Mouse (Mus musculus): ENCODE measurements around the gene Lsamp. TPM values are rescaled to one million over a fixed set of nuclear protein-coding genes. Genes with fewer than 3 reads are reported as not detected.

Lsamp gene
- polyA plus RNA-seq, 1 experiment, result not detected

DNA sequence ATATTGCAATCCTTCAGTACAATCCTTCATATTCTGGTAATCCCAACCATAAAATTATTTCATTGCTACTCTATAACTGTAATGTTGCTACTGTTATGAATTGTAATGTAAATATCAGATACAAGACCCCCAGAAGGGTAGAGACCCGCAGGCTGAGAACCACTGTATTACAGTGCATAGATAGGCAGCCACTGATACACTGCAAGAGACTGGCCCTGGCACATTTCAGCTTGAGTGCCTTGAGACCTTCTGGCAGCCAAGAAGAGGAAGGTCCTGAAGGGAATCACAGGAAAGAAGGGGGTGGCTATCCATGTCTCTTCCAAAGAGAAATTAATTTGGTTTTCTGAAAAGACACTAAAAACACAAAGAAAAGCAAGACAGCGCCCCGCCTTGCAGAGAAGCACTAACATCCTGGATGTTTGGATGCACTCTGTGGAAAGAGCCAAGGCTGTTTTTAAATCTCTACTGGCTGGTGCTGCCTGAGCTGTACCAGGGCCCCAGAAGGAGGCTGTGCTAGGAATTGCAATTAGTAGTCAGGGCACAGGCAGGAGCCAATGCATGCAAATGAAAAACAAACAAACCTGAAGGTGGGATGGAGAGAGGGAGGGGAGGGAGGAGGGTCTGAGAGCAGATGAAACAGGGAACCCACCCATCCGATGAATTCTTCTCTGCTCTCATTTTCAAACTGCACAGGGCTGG, 1787.4 kb downstream of the Lsamp start:
- no peaks in the 10 kb centered on the region for H3K27me3 ChIP-seq (ENCODE audit: control insufficient read depth)
- TF ChIP-seq TAL1 (IDR thresholded peaks at IDR 0.05; ENCODE audit: low read length) (no peak), GATA1 (IDR thresholded peaks at IDR 0.05; ENCODE audit: low read length) (no peak)
- no peaks in the 10 kb centered on the region; the same call in 1 of the 2 replicates for H3K9me3 ChIP-seq (ENCODE audit: control insufficient read depth, low read length)
- no peak overlapping the region for H3K4me3 ChIP-seq (replicated peaks)
- no peaks in the 10 kb centered on the region for H3K36me3 ChIP-seq (ENCODE audit: control insufficient read depth)
- H3K4me1 ChIP-seq (ENCODE audit: control insufficient read depth), result no peaks in the 10 kb centered on the region

DNA sequence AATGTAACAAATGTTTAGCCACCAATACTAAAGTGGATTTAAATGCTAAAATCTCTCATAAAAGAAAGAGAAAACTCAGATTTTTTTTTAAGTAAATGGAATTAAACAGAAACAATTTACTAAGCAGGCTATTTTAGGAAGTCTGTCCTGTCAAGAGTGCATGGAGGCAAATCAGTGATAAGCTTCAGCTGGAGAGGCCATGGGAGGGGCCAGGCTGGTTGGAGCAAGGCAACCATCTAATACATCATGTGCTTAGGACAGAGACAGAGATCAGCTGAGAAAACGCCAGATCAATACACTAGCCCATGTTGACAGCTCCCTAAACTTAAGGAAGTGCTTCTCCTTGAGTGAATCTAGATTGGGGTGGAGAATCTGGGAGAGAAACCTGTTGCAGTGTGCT, 1793.4 kb downstream of the Lsamp start:
- no peaks in the 10 kb centered on the region for H3K4me1 ChIP-seq (ENCODE audit: control insufficient read depth)
- no peaks in the 10 kb centered on the region for H3K36me3 ChIP-seq (ENCODE audit: control insufficient read depth)
- no peak overlapping the region for H3K4me3 ChIP-seq (replicated peaks)
- H3K9me3 ChIP-seq (ENCODE audit: control insufficient read depth, low read length), result no peaks in the 10 kb centered on the region; the same call in 1 of the 2 replicates
- H3K27me3 ChIP-seq (ENCODE audit: control insufficient read depth), result no peaks in the 10 kb centered on the region
- no peak for TF ChIP-seq TAL1 (IDR thresholded peaks at IDR 0.05; ENCODE audit: low read length)
- no peak for TF ChIP-seq GATA1 (IDR thresholded peaks at IDR 0.05; ENCODE audit: low read length)

DNA sequence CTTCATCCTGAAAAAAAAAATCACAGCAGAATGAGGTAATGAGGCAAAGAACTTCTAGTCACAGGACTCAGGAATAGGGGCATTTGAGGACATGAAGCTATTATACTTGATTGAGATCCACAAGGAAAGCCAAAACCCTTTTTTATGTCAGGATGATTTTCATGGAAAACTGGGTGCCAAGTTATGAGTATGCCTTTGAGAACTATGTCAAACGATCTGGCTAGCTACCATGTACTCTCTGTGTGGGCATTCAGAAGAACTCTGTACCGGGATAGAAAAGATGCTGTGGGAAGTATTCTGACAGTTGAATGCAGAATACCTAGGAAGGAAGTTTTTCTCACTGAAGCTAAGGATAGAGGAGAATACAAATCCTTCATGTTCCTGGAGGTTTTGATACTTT, 1801.4 kb downstream of the Lsamp start:
- no peak overlapping the region for H3K4me3 ChIP-seq (replicated peaks)
- H3K9me3 ChIP-seq (ENCODE audit: control insufficient read depth, low read length), result no peaks in the 10 kb centered on the region
- no peaks in the 10 kb centered on the region for H3K36me3 ChIP-seq (ENCODE audit: control insufficient read depth)
- no peaks in the 10 kb centered on the region for H3K27me3 ChIP-seq (ENCODE audit: control insufficient read depth)
- H3K4me1 ChIP-seq (ENCODE audit: control insufficient read depth), result no peaks in the 10 kb centered on the region
- TF ChIP-seq TAL1 (IDR thresholded peaks at IDR 0.05; ENCODE audit: low read length) (no peak), GATA1 (IDR thresholded peaks at IDR 0.05; ENCODE audit: low read length) (no peak)

DNA sequence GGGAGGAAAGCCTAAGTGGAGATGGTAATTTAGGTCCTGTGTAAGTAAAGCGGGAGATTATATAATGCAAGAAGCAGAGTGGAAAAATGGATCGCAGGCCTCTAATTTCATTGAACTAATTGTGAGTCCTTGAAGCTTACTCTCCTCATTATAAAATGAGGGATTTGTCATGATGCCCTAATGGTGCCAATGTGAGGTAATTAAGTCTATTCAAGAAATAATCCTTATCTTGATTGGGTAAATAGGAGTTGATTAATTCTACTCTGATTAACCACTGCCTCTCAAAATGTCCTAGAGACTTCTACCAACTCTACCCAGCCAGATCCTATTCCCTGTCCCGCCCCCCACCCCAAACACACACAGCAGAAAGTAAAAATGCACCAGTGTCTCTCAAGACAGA, 1802.5 kb downstream of the Lsamp start:
- no peaks in the 10 kb centered on the region for H3K4me1 ChIP-seq (ENCODE audit: control insufficient read depth)
- TF ChIP-seq TAL1 (IDR thresholded peaks at IDR 0.05; ENCODE audit: low read length) (no peak), GATA1 (IDR thresholded peaks at IDR 0.05; ENCODE audit: low read length) (no peak)
- H3K36me3 ChIP-seq (ENCODE audit: control insufficient read depth), result no peaks in the 10 kb centered on the region
- no peaks in the 10 kb centered on the region for H3K9me3 ChIP-seq (ENCODE audit: control insufficient read depth, low read length)
- H3K4me3 ChIP-seq (replicated peaks), result no peak overlapping the region
- H3K27me3 ChIP-seq (ENCODE audit: control insufficient read depth), result no peaks in the 10 kb centered on the region

DNA sequence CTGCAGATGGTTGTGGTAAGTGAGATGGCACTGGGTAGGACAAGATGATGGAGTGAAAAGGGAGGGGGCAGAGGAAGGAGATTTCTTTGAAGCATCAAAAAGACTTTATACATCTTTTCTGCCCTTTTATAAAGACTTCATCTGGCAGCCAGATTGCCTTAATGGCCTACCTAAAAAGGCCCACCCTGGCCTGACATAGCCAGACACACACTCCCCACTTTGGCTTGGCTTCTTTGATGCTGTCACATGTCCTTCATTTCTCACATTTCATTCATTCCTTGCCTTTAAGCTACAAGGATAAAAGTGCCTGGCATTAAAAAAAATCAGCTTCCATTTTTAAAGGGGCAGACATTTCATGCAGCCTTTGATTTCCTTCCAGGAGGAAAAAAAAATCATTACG, 1803.0 kb downstream of the Lsamp start:
- no peaks in the 10 kb centered on the region for H3K36me3 ChIP-seq (ENCODE audit: control insufficient read depth)
- no peak overlapping the region for H3K4me3 ChIP-seq (replicated peaks)
- H3K9me3 ChIP-seq (ENCODE audit: control insufficient read depth, low read length), result no peaks in the 10 kb centered on the region
- H3K4me1 ChIP-seq (ENCODE audit: control insufficient read depth), result no peaks in the 10 kb centered on the region
- TF ChIP-seq GATA1 (IDR thresholded peaks at IDR 0.05; ENCODE audit: low read length) (no peak), TAL1 (IDR thresholded peaks at IDR 0.05; ENCODE audit: low read length) (no peak)
- H3K27me3 ChIP-seq (ENCODE audit: control insufficient read depth), result no peaks in the 10 kb centered on the region

DNA sequence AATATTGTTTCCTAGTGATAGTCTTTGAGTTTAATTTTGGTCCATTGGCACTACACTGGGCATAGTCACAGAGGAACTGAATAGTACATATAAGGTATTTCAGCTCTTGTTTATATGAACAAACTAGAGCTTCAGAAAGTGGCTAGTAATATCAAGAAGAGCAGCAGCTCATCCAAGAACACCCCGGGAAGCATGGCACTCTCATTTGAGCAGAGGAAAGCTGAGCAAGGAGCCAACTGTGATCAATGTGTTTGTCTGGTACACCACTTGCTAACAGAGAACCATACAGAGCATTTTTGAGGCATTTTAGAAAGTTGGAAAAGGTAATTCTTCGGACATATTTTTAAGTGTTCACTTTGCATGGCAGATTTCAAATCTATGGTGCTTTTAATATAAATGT, 1805.9 kb downstream of the Lsamp start:
- Histone ChIP-seq H3K4me3 (replicated peaks) (no peak overlapping the region), H3K9me3 (ENCODE audit: control insufficient read depth, low read length) (no peaks in the 10 kb centered on the region), H3K27me3 (ENCODE audit: control insufficient read depth) (no peaks in the 10 kb centered on the region), H3K4me1 (ENCODE audit: control insufficient read depth) (no peaks in the 10 kb centered on the region), H3K36me3 (ENCODE audit: control insufficient read depth) (no peaks in the 10 kb centered on the region)
- TF ChIP-seq GATA1 (IDR thresholded peaks at IDR 0.05; ENCODE audit: low read length) (no peak), TAL1 (IDR thresholded peaks at IDR 0.05; ENCODE audit: low read length) (no peak)

DNA sequence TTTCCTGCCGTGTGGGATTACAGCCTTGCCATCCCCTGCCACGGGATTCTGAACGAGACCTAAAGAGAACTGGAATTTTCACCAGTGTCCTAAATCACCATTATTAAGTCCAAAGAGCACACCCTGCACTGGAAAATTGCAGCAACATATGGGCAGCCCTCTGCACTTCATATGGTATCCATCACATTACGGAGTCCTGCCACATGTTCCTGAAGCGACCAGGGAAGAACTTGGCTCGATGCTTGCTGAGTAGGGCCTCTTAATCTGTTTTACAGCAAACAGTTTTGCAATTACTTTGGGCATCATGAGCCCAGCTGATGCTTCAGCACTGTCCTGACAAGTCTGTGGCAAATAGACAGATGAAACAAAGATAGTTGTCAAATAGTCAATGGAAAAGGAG, 1836.2 kb downstream of the Lsamp start:
- no peaks in the 10 kb centered on the region; the same call in 1 of the 2 replicates for H3K9me3 ChIP-seq (ENCODE audit: control insufficient read depth, low read length)
- no peak overlapping the region for H3K4me3 ChIP-seq (replicated peaks)
- H3K36me3 ChIP-seq (ENCODE audit: control insufficient read depth), result no peaks in the 10 kb centered on the region
- H3K4me1 ChIP-seq (ENCODE audit: control insufficient read depth), result no peaks in the 10 kb centered on the region
- H3K27me3 ChIP-seq (ENCODE audit: control insufficient read depth), result no peaks in the 10 kb centered on the region
- TF ChIP-seq GATA1 (IDR thresholded peaks at IDR 0.05; ENCODE audit: low read length) (no peak), TAL1 (IDR thresholded peaks at IDR 0.05; ENCODE audit: low read length) (no peak)

DNA sequence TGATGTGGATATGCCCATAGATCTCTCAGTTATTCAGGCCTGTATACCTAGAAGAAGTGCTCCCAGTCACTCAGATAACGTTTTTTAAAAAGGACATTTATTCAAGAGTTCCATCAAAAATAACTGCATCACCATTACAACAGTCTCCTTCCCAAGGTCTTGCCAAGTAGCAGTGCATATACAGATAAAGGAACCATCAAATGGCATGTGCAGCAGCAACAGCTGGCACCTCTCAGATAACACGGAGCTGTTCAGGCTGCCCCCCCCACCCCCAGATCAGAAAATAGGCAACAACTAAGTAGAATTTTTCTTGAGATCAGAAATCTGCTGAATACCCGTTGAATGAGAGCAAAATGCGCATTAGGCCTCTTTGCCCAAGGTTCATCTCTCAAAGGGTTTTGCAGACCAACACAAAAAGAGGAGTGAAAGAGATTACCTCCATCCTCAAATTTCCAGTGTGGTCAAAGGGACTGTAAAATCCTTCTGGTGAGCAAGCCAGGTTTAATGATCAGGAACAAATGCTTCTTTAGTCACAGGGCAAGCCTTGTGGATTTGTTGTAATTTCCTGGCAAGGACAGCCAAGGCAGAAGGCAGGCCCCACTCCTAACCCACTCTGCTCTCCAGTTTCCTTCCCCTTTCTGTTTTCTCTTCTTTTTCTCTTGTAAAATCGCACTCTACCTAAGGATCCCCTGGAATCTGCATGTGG, 1842.9 kb downstream of the Lsamp start:
- Histone ChIP-seq H3K9me3 (ENCODE audit: control insufficient read depth, low read length) (no peaks in the 10 kb centered on the region), H3K4me3 (replicated peaks) (no peak overlapping the region), H3K27me3 (ENCODE audit: control insufficient read depth) (no peaks in the 10 kb centered on the region), H3K4me1 (ENCODE audit: control insufficient read depth) (no peaks in the 10 kb centered on the region), H3K36me3 (ENCODE audit: control insufficient read depth) (no peaks in the 10 kb centered on the region)
- TF ChIP-seq GATA1 (IDR thresholded peaks at IDR 0.05; ENCODE audit: low read length), result no peak

DNA sequence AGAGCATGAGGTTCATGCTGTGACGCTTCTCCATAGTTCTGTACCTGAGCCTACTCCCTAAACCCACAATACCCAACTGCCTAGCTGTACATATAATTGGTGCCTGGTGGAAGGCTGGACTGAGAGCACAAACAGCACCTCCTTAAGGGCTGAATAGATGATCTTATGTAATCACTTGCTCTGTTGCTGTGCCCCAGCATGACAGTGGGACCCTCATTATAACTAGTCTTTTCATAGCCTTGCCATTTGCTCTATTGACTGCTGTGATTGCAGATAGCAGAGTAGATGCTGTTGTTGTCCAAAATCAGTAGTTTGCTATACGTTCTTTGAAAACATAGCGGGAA, 1843.4 kb downstream of the Lsamp start:
- no peaks in the 10 kb centered on the region for H3K27me3 ChIP-seq (ENCODE audit: control insufficient read depth)
- no peaks in the 10 kb centered on the region for H3K9me3 ChIP-seq (ENCODE audit: control insufficient read depth, low read length)
- no peaks in the 10 kb centered on the region for H3K36me3 ChIP-seq (ENCODE audit: control insufficient read depth)
- TF ChIP-seq GATA1 (IDR thresholded peaks at IDR 0.05; ENCODE audit: low read length) (no peak), TAL1 (IDR thresholded peaks at IDR 0.05; ENCODE audit: low read length) (no peak)
- H3K4me3 ChIP-seq (replicated peaks), result no peak overlapping the region
- H3K4me1 ChIP-seq (ENCODE audit: control insufficient read depth), result no peaks in the 10 kb centered on the region
